Mouse (Mus musculus) forebrain, embryonic 11.5 days (tissue): ENCODE measurements around the gene Cfap36. TPM values are rescaled to one million over a fixed set of nuclear protein-coding genes. Genes with fewer than 3 reads are reported as not detected.

Experiments used
- ATAC-seq: fragments of 200-750 bp; cut with Nextera tagmentation; replicated peaks from 2 replicates; pipeline ENCODE4 v1.8.0; 2017; ENCODE audit warnings: moderate TSS enrichment; ENCODE audit not compliant: low FRiP score
- DNase-seq: peaks from one replicate; pipeline ENCODE4 v3.0.0-alpha.2; 2017; ENCODE audit warnings: low spot score
- H3K27ac ChIP-seq: fragments of 300-500 bp; sonication (generic); 2 replicates; pipeline ENCODE4 v1.5.1; 2014; ENCODE audit warnings: low read depth, low read length
- H3K27me3 ChIP-seq: fragments of 300-500 bp; sonication (generic); 2 replicates; pipeline ENCODE4 v1.6.1; 2014; ENCODE audit warnings: mild to moderate bottlenecking, low read length, mixed read lengths; ENCODE audit not compliant: control insufficient read depth, insufficient read depth
- H3K36me3 ChIP-seq: fragments of 300-500 bp; sonication (generic); 2 replicates; pipeline ENCODE4 v1.6.1; 2014; ENCODE audit warnings: mild to moderate bottlenecking, low read length, moderate library complexity, mixed read lengths; ENCODE audit not compliant: control insufficient read depth, insufficient read depth
- H3K4me1 ChIP-seq: fragments of 300-500 bp; sonication (generic); replicated peaks from 2 replicates; pipeline ENCODE4 v1.6.1; 2014; ENCODE audit warnings: low read length, mixed read lengths; ENCODE audit not compliant: control insufficient read depth, insufficient read depth
- H3K4me2 ChIP-seq: fragments of 300-500 bp; sonication (generic); 2 replicates; pipeline ENCODE4 v1.6.1; 2014; ENCODE audit warnings: low read depth, mild to moderate bottlenecking, low read length, moderate library complexity, mixed read lengths; ENCODE audit not compliant: severe bottlenecking
- H3K4me3 ChIP-seq: fragments of 300-500 bp; sonication (generic); 2 replicates; pipeline ENCODE4 v1.5.1; 2014; ENCODE audit warnings: low read depth, low read length
- H3K9ac ChIP-seq: fragments of 300-500 bp; sonication (generic); 2 replicates; pipeline ENCODE4 v1.6.1; 2014; ENCODE audit warnings: low read length
- H3K9me3 ChIP-seq: fragments of 300-500 bp; sonication (generic); 2 replicates; pipeline ENCODE4 v1.6.1; 2016; ENCODE audit warnings: low read length, mixed read lengths; ENCODE audit not compliant: control insufficient read depth
- WGBS: fragments of 180-500 bp; shearing (Covaris S2); extraction: QIAGEN DNeasy Blood & Tissue Kit; methylation state at CpG from one replicate; pipeline ENCODE4 v1.1.7; 2014; 5-methylcytosine and 5-hydroxymethylcytosine counted together
- polyA plus RNA-seq: library from polyadenylated mRNA; unstranded; fragments of >200 nt; fragmentation: Nextera tagmentation; extraction: Ambion mirVana; gene quantifications from 2 replicates; pipeline ENCODE4 v1.2.1, GENCODE M21; 2014

The Cfap36 gene
- polyA plus RNA-seq, result 67.3 and 71.8 TPM in 2 replicates

GRCm38 (mm10) chr11:29246883-29247650 is at the start of gene Cfap36:
Gene Cfap36, minus strand, starts transcription at chr11:29247409.
- peaks cover 8% of the 10 kb centered on the region; the same call in 1 of the 2 replicates for H3K4me1 ChIP-seq
- under 1% methylated on average over 53 of the region's 53 CpGs for WGBS
- ATAC-seq (peak; percentile 100), DNase-seq (peak; percentile 96)
- H3K9ac ChIP-seq, result peak within 1 kb of the TSS; percentile 79
- no peak within 1 kb of the TSS for H3K27ac ChIP-seq
- H3K4me3 ChIP-seq, result peak within 1 kb of the TSS; percentile 76
- peak within 1 kb of the TSS; percentile 84 for H3K4me2 ChIP-seq
- no peaks in the 10 kb centered on the region for H3K27me3 ChIP-seq
- H3K9me3 ChIP-seq, result no peaks in the 10 kb centered on the region
- H3K36me3 ChIP-seq, result no peaks in the 10 kb centered on the region

- no peaks in the 10 kb centered on the region for H3K36me3 ChIP-seq
- no peaks in the 10 kb centered on the region for H3K4me1 ChIP-seq
- no peaks in the 10 kb centered on the region for H3K9me3 ChIP-seq
- no peak overlapping the region for H3K9ac ChIP-seq
- no peak overlapping the region for H3K4me3 ChIP-seq
- no peak for ATAC-seq
- H3K4me2 ChIP-seq, result no peak overlapping the region
- H3K27me3 ChIP-seq, result no peaks in the 10 kb centered on the region
- no peak overlapping the region for H3K27ac ChIP-seq
- no peak for DNase-seq
Observed at GRCm38 (mm10) chr11:29287305-29287704, 40.1 kb upstream of the Cfap36 start.

GRCm38 (mm10) chr11:29286040-29286439 is 38.8 kb upstream of the Cfap36 start:
- ATAC-seq (no peak), DNase-seq (no peak)
- H3K9me3 ChIP-seq, result no peaks in the 10 kb centered on the region
- H3K9ac ChIP-seq, result no peak overlapping the region
- no peak overlapping the region for H3K27ac ChIP-seq
- H3K4me2 ChIP-seq, result no peak overlapping the region
- no peak overlapping the region for H3K4me3 ChIP-seq
- H3K27me3 ChIP-seq, result no peaks in the 10 kb centered on the region
- H3K4me1 ChIP-seq, result no peaks in the 10 kb centered on the region
- H3K36me3 ChIP-seq, result no peaks in the 10 kb centered on the region

- Histone ChIP-seq H3K4me3 (no peak overlapping the region), H3K36me3 (no peaks in the 10 kb centered on the region), H3K27me3 (no peaks in the 10 kb centered on the region), H3K9ac (no peak overlapping the region), H3K4me2 (no peak overlapping the region), H3K27ac (no peak overlapping the region), H3K4me1 (no peaks in the 10 kb centered on the region), H3K9me3 (no peaks in the 10 kb centered on the region)
- 75% methylated on average over 3 of the region's 3 CpGs for WGBS
- DNase-seq (no peak), ATAC-seq (no peak)
Observed at GRCm38 (mm10) chr11:29274758-29275157, 27.5 kb upstream of the Cfap36 start.

GRCm38 (mm10) chr11:29267824-29268223 is 20.6 kb upstream of the Cfap36 start:
- ATAC-seq, result peak; percentile 61; the same call in 1 of the 2 replicates
- 36% methylated on average over 3 of the region's 3 CpGs for WGBS
- no peaks in the 10 kb centered on the region for H3K4me1 ChIP-seq
- DNase-seq, result peak; percentile 52
- no peak overlapping the region for H3K4me2 ChIP-seq
- H3K27me3 ChIP-seq, result no peaks in the 10 kb centered on the region
- no peak overlapping the region for H3K9ac ChIP-seq
- H3K36me3 ChIP-seq, result no peaks in the 10 kb centered on the region
- no peak overlapping the region for H3K4me3 ChIP-seq
- no peak overlapping the region for H3K27ac ChIP-seq
- no peaks in the 10 kb centered on the region for H3K9me3 ChIP-seq

GRCm38 (mm10) chr11:29254643-29255042 is 7.4 kb upstream of the Cfap36 start:
- H3K4me2 ChIP-seq, result no peak overlapping the region
- H3K36me3 ChIP-seq, result no peaks in the 10 kb centered on the region
- no peak overlapping the region for H3K27ac ChIP-seq
- no peaks in the 10 kb centered on the region for H3K27me3 ChIP-seq
- H3K9me3 ChIP-seq, result no peaks in the 10 kb centered on the region
- H3K4me1 ChIP-seq, result no peaks in the 10 kb centered on the region
- DNase-seq (no peak), ATAC-seq (no peak)
- H3K9ac ChIP-seq, result no peak overlapping the region
- 90% methylated on average over 1 of the region's 1 CpGs for WGBS
- no peak overlapping the region for H3K4me3 ChIP-seq

GRCm38 (mm10) chr11:29248386-29248785 is 1.2 kb upstream of the Cfap36 start:
- Histone ChIP-seq H3K27ac (no peak overlapping the region), H3K36me3 (no peaks in the 10 kb centered on the region), H3K4me1 (peaks cover 8% of the 10 kb centered on the region; the same call in 1 of the 2 replicates), H3K4me2 (no peak overlapping the region), H3K27me3 (no peaks in the 10 kb centered on the region), H3K9ac (no peak overlapping the region), H3K9me3 (no peaks in the 10 kb centered on the region), H3K4me3 (no peak overlapping the region)
- DNase-seq (no peak), ATAC-seq (no peak)
- 96% methylated on average over 5 of the region's 5 CpGs for WGBS

GRCm38 (mm10) chr11:29247725-29248124 is 516 bp upstream of the Cfap36 start:
- H3K36me3 ChIP-seq, result no peaks in the 10 kb centered on the region
- H3K27me3 ChIP-seq, result no peaks in the 10 kb centered on the region
- peak overlapping the region; percentile 37; the same call in 1 of the 2 replicates for H3K4me2 ChIP-seq
- WGBS, result 96% methylated on average over 1 of the region's 1 CpGs
- H3K27ac ChIP-seq, result no peak overlapping the region
- H3K4me3 ChIP-seq, result peak overlapping the region; percentile 76
- peaks cover 8% of the 10 kb centered on the region; the same call in 1 of the 2 replicates for H3K4me1 ChIP-seq
- DNase-seq (no peak), ATAC-seq (peak; percentile 25)
- no peak overlapping the region for H3K9ac ChIP-seq
- no peaks in the 10 kb centered on the region for H3K9me3 ChIP-seq

- no peaks in the 10 kb centered on the region for H3K9me3 ChIP-seq
- H3K36me3 ChIP-seq, result no peaks in the 10 kb centered on the region
- H3K4me1 ChIP-seq, result peaks cover 8% of the 10 kb centered on the region; the same call in 1 of the 2 replicates
- peak overlapping the region; percentile 76 for H3K4me3 ChIP-seq
- H3K27me3 ChIP-seq, result no peaks in the 10 kb centered on the region
- WGBS, result 66% methylated on average over 4 of the region's 4 CpGs
- peak overlapping the region; percentile 79 for H3K9ac ChIP-seq
- H3K4me2 ChIP-seq, result peak overlapping the region; percentile 84; the same call in 1 of the 2 replicates
- no peak for DNase-seq
- no peak overlapping the region for H3K27ac ChIP-seq
- ATAC-seq, result no peak
Observed at GRCm38 (mm10) chr11:29245988-29246387, 1.2 kb downstream of the Cfap36 start.
